Mouse (Mus musculus): ENCODE measurements around the gene Xrcc3. TPM values are rescaled to one million over a fixed set of nuclear protein-coding genes. Genes with fewer than 3 reads are reported as not detected.

Xrcc3 gene
- polyA plus RNA-seq, 2 experiments = 10.1 to 26.3 TPM

GRCm38 (mm10) chr12:111753347-111753746 lies 60.3 kb downstream of the Xrcc3 start:
- TF ChIP-seq POLR2A (IDR thresholded peaks at IDR 0.05; ENCODE audit: borderline replicate concordance, extremely low read depth, insufficient read depth, insufficient read length) = no peak
- H3K9me3 ChIP-seq (ENCODE audit: control insufficient read depth, low read length) = no peaks in the 10 kb centered on the region
- H3K36me3 ChIP-seq (ENCODE audit: control insufficient read depth, insufficient read depth, low read length) = no peaks in the 10 kb centered on the region
- no peak overlapping the region for H3K9ac ChIP-seq (ENCODE audit: low read depth, low read length, severe bottlenecking)
- no peak overlapping the region for H3K27ac ChIP-seq (replicated peaks; ENCODE audit: low read depth, low read length)
- H3K4me1 ChIP-seq (ENCODE audit: control insufficient read depth, insufficient read depth, low read length) = peaks cover 8% of the 10 kb centered on the region; the same call in 1 of the 2 replicates
- no peak overlapping the region for H3K4me2 ChIP-seq (replicated peaks; ENCODE audit: low read depth, low read length, severe bottlenecking)
- DNase-seq (ENCODE audit: low spot score) = no peak
- ATAC-seq (ENCODE audit: low FRiP score, low read depth) = no peak
- H3K4me3 ChIP-seq (replicated peaks; ENCODE audit: low read length) = no peak overlapping the region
- no peaks in the 10 kb centered on the region for H3K27me3 ChIP-seq (ENCODE audit: control insufficient read depth, insufficient read depth, low read length)
- 49% methylated on average over 7 of the region's 9 CpGs for WGBS

Other genes starting within 250 kb of the Xrcc3 start
- gene Mark3, start 239.3 kb downstream of the Xrcc3 start, polyA plus RNA-seq (2012; rRNA removed) = 69.4 and 80.5 TPM in 2 replicates
- gene Mark3, start 239.3 kb downstream of the Xrcc3 start, polyA plus RNA-seq (2014; fragmentation: Nextera tagmentation; extraction: Ambion mirVana) = 49.8 and 63.7 TPM in 2 replicates
- 133 and 168 TPM in 2 replicates for gene Ckb, start 141.5 kb downstream of the Xrcc3 start, polyA plus RNA-seq (2012; rRNA removed)
- gene Ckb, start 141.5 kb downstream of the Xrcc3 start, polyA plus RNA-seq (2014; fragmentation: Nextera tagmentation; extraction: Ambion mirVana) = 94.7 and 106 TPM in 2 replicates
- 30.8 and 47.4 TPM in 2 replicates for gene Trmt61a, start 135.8 kb downstream of the Xrcc3 start, polyA plus RNA-seq (2012; rRNA removed)
- gene Trmt61a, start 135.8 kb downstream of the Xrcc3 start, polyA plus RNA-seq (2014; fragmentation: Nextera tagmentation; extraction: Ambion mirVana) = 7.2 and 7.3 TPM in 2 replicates
- 26.5 and 37.2 TPM in 2 replicates for gene Bag5, start 100.6 kb downstream of the Xrcc3 start, polyA plus RNA-seq (2012; rRNA removed)
- gene Bag5, start 100.6 kb downstream of the Xrcc3 start, polyA plus RNA-seq (2014; fragmentation: Nextera tagmentation; extraction: Ambion mirVana) = 61.2 and 63.7 TPM in 2 replicates
- gene Apopt1, start 100.6 kb downstream of the Xrcc3 start, polyA plus RNA-seq (2012; rRNA removed) = 32.7 and 39.7 TPM in 2 replicates
- 50.7 and 52.3 TPM in 2 replicates for gene Apopt1, start 100.6 kb downstream of the Xrcc3 start, polyA plus RNA-seq (2014; fragmentation: Nextera tagmentation; extraction: Ambion mirVana)
- 121 and 137 TPM in 2 replicates for gene Klc1, start 55.0 kb downstream of the Xrcc3 start, polyA plus RNA-seq (2012; rRNA removed)
- gene Klc1, start 55.0 kb downstream of the Xrcc3 start, polyA plus RNA-seq (2014; fragmentation: Nextera tagmentation; extraction: Ambion mirVana) = 104 and 110 TPM in 2 replicates
- gene Zfyve21, start 297 bp upstream of the Xrcc3 start, polyA plus RNA-seq (2012; rRNA removed) = 102 and 114 TPM in 2 replicates
- gene Zfyve21, start 297 bp upstream of the Xrcc3 start, polyA plus RNA-seq (2014; fragmentation: Nextera tagmentation; extraction: Ambion mirVana) = 110 and 119 TPM in 2 replicates
- 16.8 and 18.5 TPM in 2 replicates for gene Ppp1r13b, start 94.2 kb upstream of the Xrcc3 start, polyA plus RNA-seq (2012; rRNA removed)
- 17.3 and 19.4 TPM in 2 replicates for gene Ppp1r13b, start 94.2 kb upstream of the Xrcc3 start, polyA plus RNA-seq (2014; fragmentation: Nextera tagmentation; extraction: Ambion mirVana)
- gene Atp5mpl, start 153.1 kb upstream of the Xrcc3 start, polyA plus RNA-seq (2012; rRNA removed) = 162 and 174 TPM in 2 replicates
- gene Atp5mpl, start 153.1 kb upstream of the Xrcc3 start, polyA plus RNA-seq (2014; fragmentation: Nextera tagmentation; extraction: Ambion mirVana) = 598 and 677 TPM in 2 replicates
- gene Tdrd9, start 157.7 kb upstream of the Xrcc3 start, polyA plus RNA-seq (2012; rRNA removed) = 0.78 and 0.81 TPM in 2 replicates
- 0.23 and 0.40 TPM in 2 replicates for gene Tdrd9, start 157.7 kb upstream of the Xrcc3 start, polyA plus RNA-seq (2014; fragmentation: Nextera tagmentation; extraction: Ambion mirVana)
- not detected in 2 replicates for gene Rd3l, start 167.4 kb upstream of the Xrcc3 start, polyA plus RNA-seq (2012; rRNA removed)
- gene Rd3l, start 167.4 kb upstream of the Xrcc3 start, polyA plus RNA-seq (2014; fragmentation: Nextera tagmentation; extraction: Ambion mirVana) = not detected in 2 replicates